Mouse (Mus musculus): ENCODE measurements at regions not wholly inside any gene's neighbourhood (a gene's known extent, or its start where the extent isn't known, plus 50 kb on each side); places are given as distances from the start of the nearest gene placed in this dataset.
A peak's percentile ranks its signal among the peaks of the same experiment; 100 is the strongest.

DNA sequence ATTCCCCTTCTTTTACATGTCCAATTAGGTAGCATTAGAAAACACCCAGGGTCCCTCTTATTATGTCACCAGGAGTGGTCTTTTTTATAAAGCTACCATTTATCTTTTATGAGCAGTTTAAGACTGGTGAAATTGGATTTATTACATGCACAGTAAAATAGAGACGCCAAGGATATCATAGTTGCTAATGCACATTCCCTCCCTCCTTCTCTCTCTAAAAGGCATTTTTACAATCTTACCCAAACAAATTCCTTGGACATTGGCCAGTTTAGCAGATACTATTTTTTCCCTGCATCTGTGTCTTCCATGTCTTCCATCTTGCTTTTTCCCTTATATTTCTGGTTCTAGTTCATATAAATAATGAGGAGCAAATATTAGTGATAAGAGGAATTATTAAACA, 186.7 kb upstream of the Robo2 start:
- no peak for DNase-seq

GRCm38 (mm10) chr16:74597735-74598340, 186.2 kb upstream of the Robo2 start:
- DNase-seq = no peak

DNA sequence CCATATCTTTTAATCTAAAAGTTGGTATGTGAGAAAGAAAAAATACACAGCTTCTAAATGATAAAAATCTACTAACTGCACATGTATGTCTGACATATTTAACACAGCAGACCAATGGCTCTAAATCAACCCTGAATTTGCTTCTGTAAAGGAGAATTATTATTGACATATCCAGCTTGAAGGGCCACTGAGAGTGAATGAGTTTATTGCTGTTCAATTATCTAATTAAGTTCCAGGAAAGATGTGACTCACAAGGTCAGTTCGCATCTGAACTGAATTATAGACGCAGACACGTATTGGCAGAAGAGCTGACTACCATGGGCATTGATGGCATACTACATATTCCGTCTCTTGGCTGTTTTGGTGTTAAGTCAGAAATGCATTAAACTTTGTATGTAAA, 180.3 kb upstream of the Robo2 start:
- DNase-seq = no peak

DNA sequence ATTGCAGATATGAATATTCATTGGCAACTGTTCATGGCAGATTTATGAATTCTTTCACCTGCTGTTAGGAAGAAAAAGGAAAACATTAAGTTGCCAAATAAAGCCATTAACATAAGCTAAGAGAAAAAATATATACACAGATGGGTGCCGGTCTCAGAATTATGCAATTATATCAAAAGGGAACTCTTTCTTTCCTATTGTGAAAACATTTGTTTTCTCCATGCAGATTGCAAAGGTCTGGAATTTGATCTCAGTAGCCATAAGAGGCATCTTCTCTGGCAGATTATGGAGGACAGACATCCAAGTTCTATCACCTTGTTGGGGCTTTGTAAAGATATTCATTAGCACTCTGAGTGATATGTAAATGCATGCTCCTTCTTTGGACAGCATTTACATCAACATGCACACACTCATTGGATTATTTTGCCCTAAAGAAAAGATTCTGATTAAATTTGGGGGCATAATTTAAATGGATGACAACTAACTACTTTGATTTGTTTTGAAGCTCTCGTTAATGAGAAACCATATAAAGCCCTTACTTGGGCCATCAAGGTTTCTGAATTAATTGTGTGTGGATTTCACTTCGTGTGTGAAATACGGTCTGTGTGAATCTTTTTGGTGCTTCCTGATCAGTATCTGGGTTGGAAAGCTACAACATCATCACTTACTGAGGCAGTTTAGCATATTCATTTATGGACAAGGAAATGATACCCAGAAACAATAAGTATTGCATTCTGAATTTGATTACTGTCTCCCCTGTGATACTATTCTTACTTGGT, 171.2 kb upstream of the Robo2 start:
- DNase-seq = no peak

GRCm38 (mm10) chr16:74548374-74548773, 136.7 kb upstream of the Robo2 start:
- DNase-seq = no peak

GRCm38 (mm10) chr16:74530531-74530930, 118.9 kb upstream of the Robo2 start:
- DNase-seq = peak; percentile 7

GRCm38 (mm10) chr16:74528245-74528644, 116.6 kb upstream of the Robo2 start:
- no peak for DNase-seq

GRCm38 (mm10) chr16:74526521-74526920, 114.9 kb upstream of the Robo2 start:
- DNase-seq = no peak

DNA sequence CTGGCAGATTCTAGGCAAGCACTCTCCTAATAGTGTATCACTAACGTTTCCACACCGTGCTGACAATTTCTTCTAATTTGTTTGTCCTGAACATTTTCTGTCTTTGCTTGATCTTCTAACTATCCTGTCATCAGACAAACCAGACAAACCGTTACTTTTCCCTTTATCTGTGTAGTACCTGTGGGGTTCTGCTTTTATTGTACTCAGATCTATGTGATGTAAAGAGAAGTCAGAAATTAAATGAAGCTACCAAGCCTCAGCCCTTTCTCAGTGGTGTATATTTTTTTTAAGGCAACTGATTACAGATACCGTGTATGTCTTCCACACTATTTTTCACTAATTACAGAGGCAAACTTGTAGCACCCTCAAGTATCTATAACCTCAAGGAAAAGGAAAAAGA, 108.9 kb upstream of the Robo2 start:
- DNase-seq = no peak

DNA sequence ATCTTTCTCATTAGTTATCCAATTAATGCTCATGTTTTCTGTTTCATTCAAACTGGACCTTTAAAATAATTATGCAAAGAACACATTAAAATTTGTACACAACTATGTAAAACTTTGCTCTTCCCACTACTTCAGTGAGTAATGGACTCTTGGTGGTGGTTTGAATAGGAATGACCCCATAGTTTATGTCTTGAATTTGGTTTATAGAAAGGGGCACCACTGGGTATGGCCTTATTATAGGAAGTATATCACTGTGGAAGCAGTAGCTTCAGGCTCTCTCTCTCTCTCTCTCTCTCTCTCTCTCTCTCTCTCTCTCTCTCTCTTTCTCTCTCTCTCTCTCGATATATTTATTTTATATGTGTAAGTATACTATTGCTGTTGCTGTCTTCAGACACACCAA, 106.3 kb upstream of the Robo2 start:
- DNase-seq = no peak

- no peak for DNase-seq
Measured at GRCm38 (mm10) chr16:74517374-74517773, 105.7 kb upstream of the Robo2 start.

GRCm38 (mm10) chr16:74514481-74514880, 102.9 kb upstream of the Robo2 start:
- DNase-seq = no peak

- no peak for DNase-seq
Measured at GRCm38 (mm10) chr16:74510383-74510782, 98.8 kb upstream of the Robo2 start.

GRCm38 (mm10) chr16:74509489-74509888, 97.9 kb upstream of the Robo2 start:
- no peak for DNase-seq

DNA sequence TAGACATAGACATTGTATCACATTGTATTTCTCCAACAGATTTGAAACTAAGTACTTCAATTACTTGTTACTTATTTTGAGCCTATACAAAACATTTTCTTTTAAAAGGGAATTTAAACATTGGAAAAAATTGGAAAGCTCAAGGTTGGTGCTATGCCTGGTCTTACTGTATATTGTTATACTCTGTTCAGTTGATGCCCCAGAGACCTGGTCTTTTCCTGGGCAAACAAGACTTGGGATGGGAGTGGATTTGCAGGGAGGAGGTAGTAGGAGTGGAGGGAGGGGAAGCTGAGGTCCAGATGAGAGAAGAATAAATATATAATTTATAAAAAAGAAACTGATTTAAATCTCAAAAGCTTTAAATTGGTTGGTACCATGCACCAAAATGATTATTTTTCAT, 95.1 kb upstream of the Robo2 start:
- DNase-seq = no peak

GRCm38 (mm10) chr16:74506173-74506709, 94.6 kb upstream of the Robo2 start:
- DNase-seq = no peak

DNA sequence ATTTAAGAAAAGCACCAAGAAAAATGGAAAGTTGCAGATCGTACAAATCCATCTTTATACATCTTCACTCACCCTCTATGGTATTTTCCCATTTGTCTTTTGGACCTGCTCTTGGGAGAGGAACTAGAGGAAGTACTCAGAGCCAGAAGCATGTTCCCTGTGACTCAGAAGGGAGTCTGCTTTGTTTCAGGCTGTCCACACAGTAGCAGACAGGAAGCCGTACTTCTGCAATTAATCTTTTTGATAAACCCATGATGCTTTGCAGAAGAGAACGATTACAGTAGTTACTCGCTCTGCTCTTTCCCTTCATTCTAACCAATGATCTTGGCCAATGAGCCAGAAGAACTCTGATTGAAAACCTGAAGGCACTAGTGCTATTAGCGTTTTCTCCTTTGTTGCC, 92.8 kb upstream of the Robo2 start:
- DNase-seq = no peak

GRCm38 (mm10) chr16:74500687-74501086, 89.1 kb upstream of the Robo2 start:
- no peak for DNase-seq

DNA sequence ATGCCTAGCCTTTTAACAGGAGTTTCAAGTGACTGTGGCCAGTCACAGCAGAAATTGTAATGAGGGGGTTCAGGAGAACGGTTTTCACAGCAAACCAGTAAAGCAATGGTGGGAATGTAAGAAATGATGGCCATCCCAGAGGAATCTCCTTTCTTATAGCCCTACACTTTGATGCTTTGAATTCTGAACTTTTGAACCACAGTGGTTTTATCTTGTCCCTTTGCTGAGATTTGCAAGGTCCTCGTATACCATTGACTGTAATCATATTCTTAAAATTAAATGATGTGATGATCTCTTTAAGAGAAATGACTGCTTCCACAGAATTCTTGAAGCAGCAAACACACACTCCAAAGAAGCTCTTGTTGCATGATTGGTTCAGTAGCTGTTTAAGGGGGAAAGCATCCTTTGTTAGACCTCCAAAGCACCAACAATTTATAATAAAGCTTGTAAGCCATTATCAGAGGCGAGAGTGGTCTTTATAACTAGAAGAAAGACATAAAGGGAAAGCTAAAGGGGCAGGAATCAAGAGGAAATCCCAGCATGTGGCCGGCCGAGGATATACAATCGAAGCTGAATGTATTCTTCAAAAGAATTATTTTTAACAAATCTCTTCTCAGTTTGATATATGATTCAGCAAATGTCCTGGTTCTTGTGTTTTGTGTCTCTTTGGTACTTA, 56.3 kb upstream of the Robo2 start:
- no peak for DNase-seq

GRCm38 (mm10) chr16:74467159-74467558, 55.5 kb upstream of the Robo2 start:
- no peak for DNase-seq

- no peak for DNase-seq
Measured at GRCm38 (mm10) chr16:74464835-74465234, 53.2 kb upstream of the Robo2 start.

GRCm38 (mm10) chr16:74464290-74464689, 52.7 kb upstream of the Robo2 start:
- no peak for DNase-seq

DNA sequence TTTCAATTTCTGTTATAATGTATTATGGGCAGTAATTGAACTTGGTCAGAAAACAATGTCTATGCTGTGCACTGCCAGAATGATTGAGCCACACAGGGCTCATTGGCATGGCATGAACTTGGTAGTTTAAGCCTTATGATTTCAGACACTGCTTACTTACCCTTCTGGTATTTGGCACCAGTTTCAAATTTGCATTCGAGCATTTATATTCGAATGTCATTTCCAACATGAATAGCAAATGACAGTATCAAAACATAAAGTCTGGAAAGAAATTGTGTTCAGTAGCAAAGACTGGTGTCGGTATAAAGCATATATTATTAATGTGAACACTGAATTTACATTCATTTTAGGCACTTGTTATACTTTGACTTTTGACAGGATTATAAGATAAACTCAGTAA, 50.8 kb upstream of the Robo2 start:
- no peak for DNase-seq

Data from adrenal gland, adult 8-10 months (tissue).